Mouse (Mus musculus) MEL-GATA-1-ER (cell line): ENCODE data around the gene Wwc2.

Experiments used
- DNase-seq: peaks from one replicate; pipeline ENCODE4 v3.0.0-alpha.2; 2012; ENCODE audit warnings: low read depth; ENCODE audit errors: extremely low read depth

Gene Wwc2

GRCm38 (mm10) chr8:47990911-47991820 lies at the start of gene Wwc2:
Gene Wwc2, minus strand, starts transcription at chr8:47990924.
- no peak for DNase-seq

- no peak for DNase-seq
Measured at GRCm38 (mm10) chr8:48038261-48038934, 47.7 kb upstream of the Wwc2 start.

GRCm38 (mm10) chr8:48032046-48032445 lies 41.3 kb upstream of the Wwc2 start:
- DNase-seq = no peak

GRCm38 (mm10) chr8:48030667-48031066 lies 39.9 kb upstream of the Wwc2 start:
- DNase-seq = no peak

- DNase-seq = no peak
Measured at GRCm38 (mm10) chr8:48026796-48027195, 36.1 kb upstream of the Wwc2 start.

- DNase-seq = no peak
Measured at GRCm38 (mm10) chr8:48023206-48023605, 32.5 kb upstream of the Wwc2 start.

GRCm38 (mm10) chr8:48019737-48020136 lies 29.0 kb upstream of the Wwc2 start:
- DNase-seq = no peak

GRCm38 (mm10) chr8:48016538-48016937 lies 25.8 kb upstream of the Wwc2 start:
- peak; percentile 76 for DNase-seq

- DNase-seq = no peak
Measured at GRCm38 (mm10) chr8:48014386-48014785, 23.7 kb upstream of the Wwc2 start.

GRCm38 (mm10) chr8:48013281-48013680 lies 22.6 kb upstream of the Wwc2 start:
- DNase-seq = no peak

GRCm38 (mm10) chr8:48011871-48012270 lies 21.1 kb upstream of the Wwc2 start:
- DNase-seq = no peak

- DNase-seq = no peak
Measured at GRCm38 (mm10) chr8:48010977-48011376, 20.3 kb upstream of the Wwc2 start.

- no peak for DNase-seq
Measured at GRCm38 (mm10) chr8:48009399-48009798, 18.7 kb upstream of the Wwc2 start.

GRCm38 (mm10) chr8:48008936-48009335 lies 18.2 kb upstream of the Wwc2 start:
- no peak for DNase-seq

GRCm38 (mm10) chr8:48006869-48007268 lies 16.1 kb upstream of the Wwc2 start:
- no peak for DNase-seq

GRCm38 (mm10) chr8:48002551-48002950 lies 11.8 kb upstream of the Wwc2 start:
- no peak for DNase-seq

GRCm38 (mm10) chr8:48001395-48001794 lies 10.7 kb upstream of the Wwc2 start:
- DNase-seq = no peak

GRCm38 (mm10) chr8:47996712-47997111 lies 6.0 kb upstream of the Wwc2 start:
- no peak for DNase-seq

- DNase-seq = no peak
Measured at GRCm38 (mm10) chr8:47996126-47996525, 5.4 kb upstream of the Wwc2 start.

GRCm38 (mm10) chr8:47995391-47995790 lies 4.7 kb upstream of the Wwc2 start:
- no peak for DNase-seq

GRCm38 (mm10) chr8:47994618-47995274 lies 4.0 kb upstream of the Wwc2 start:
- peak; percentile 86 for DNase-seq

GRCm38 (mm10) chr8:47990386-47990772 lies 345 bp downstream of the Wwc2 start:
- peak; percentile 73 for DNase-seq
